Mouse (Mus musculus) 416B (cell line): Measurements from ENCODE around the gene Cyb5r4.
"Not testable (repeated sequence)": the region's sequence is repeated elsewhere in the genome, so short reads cannot be mapped to it uniquely, and the experiment has no call there.

Experiments used
- DNase-seq: peaks from one replicate; pipeline ENCODE4 v3.0.0; 2011; ENCODE audit warnings: low read depth

Gene Cyb5r4

GRCm38 (mm10) chr9:87027423-87028084 lies 5.7 kb downstream of the Cyb5r4 start:
- peak; percentile 75 for DNase-seq

- no peak for DNase-seq
Measured at GRCm38 (mm10) chr9:87032196-87032595, 10.4 kb downstream of the Cyb5r4 start.

- no peak for DNase-seq
Measured at GRCm38 (mm10) chr9:87034831-87035580, 13.2 kb downstream of the Cyb5r4 start.

GRCm38 (mm10) chr9:87049425-87049824 lies 27.6 kb downstream of the Cyb5r4 start:
- DNase-seq = no peak

GRCm38 (mm10) chr9:87055547-87056235 lies 33.9 kb downstream of the Cyb5r4 start:
- no peak for DNase-seq

GRCm38 (mm10) chr9:87062337-87062736 lies 40.5 kb downstream of the Cyb5r4 start:
- DNase-seq = peak; percentile 11

GRCm38 (mm10) chr9:87068160-87068559 lies 46.3 kb downstream of the Cyb5r4 start:
- DNase-seq = peak; percentile 53

- DNase-seq = not testable (repeated sequence)
Measured at GRCm38 (mm10) chr9:87071566-87071965, 49.8 kb downstream of the Cyb5r4 start.

GRCm38 (mm10) chr9:87077919-87078318 lies 56.1 kb downstream of the Cyb5r4 start:
- DNase-seq = no peak

GRCm38 (mm10) chr9:87079511-87079910 lies 57.7 kb downstream of the Cyb5r4 start:
- no peak for DNase-seq

- DNase-seq = no peak
Measured at GRCm38 (mm10) chr9:87086991-87087390, 65.2 kb downstream of the Cyb5r4 start.

GRCm38 (mm10) chr9:87097989-87098388 lies 76.2 kb downstream of the Cyb5r4 start:
- DNase-seq = peak; percentile 59

- DNase-seq = no peak
Measured at GRCm38 (mm10) chr9:87115019-87115418, 93.2 kb downstream of the Cyb5r4 start.

GRCm38 (mm10) chr9:87115456-87115931 lies 93.7 kb downstream of the Cyb5r4 start:
- no peak for DNase-seq

- DNase-seq = no peak
Measured at GRCm38 (mm10) chr9:87115978-87116377, 94.2 kb downstream of the Cyb5r4 start.

- no peak for DNase-seq
Measured at GRCm38 (mm10) chr9:87118996-87119395, 97.2 kb downstream of the Cyb5r4 start.

- no peak for DNase-seq
Measured at GRCm38 (mm10) chr9:87121956-87122493, 100.2 kb downstream of the Cyb5r4 start.

- DNase-seq = not testable (repeated sequence)
Measured at GRCm38 (mm10) chr9:87127046-87127445, 105.2 kb downstream of the Cyb5r4 start.
